Mouse (Mus musculus): Measurements from ENCODE around the gene Mgll. TPM values are rescaled to one million over a fixed set of nuclear protein-coding genes. Genes with fewer than 3 reads are reported as not detected.

The Mgll gene
- polyA plus RNA-seq, 1 experiment from 2014 or later: 6.5 TPM

- ATAC-seq (ENCODE audit: low FRiP score): no peak
- Histone ChIP-seq H3K4me3 (no peak overlapping the region), H3K4me2 (replicated peaks) (no peak overlapping the region), H3K9me3 (replicated peaks) (no peaks in the 10 kb centered on the region), H3K9ac (no peak overlapping the region), H3K4me1 (no peaks in the 10 kb centered on the region), H3K36me3 (no peaks in the 10 kb centered on the region), H3K27ac (no peak overlapping the region), H3K27me3 (no peaks in the 10 kb centered on the region)
- 84% methylated on average over 5 of the region's 5 CpGs for WGBS
Measured at GRCm38 (mm10) chr6:88703731-88704130, 20.5 kb upstream of the Mgll start.

DNA sequence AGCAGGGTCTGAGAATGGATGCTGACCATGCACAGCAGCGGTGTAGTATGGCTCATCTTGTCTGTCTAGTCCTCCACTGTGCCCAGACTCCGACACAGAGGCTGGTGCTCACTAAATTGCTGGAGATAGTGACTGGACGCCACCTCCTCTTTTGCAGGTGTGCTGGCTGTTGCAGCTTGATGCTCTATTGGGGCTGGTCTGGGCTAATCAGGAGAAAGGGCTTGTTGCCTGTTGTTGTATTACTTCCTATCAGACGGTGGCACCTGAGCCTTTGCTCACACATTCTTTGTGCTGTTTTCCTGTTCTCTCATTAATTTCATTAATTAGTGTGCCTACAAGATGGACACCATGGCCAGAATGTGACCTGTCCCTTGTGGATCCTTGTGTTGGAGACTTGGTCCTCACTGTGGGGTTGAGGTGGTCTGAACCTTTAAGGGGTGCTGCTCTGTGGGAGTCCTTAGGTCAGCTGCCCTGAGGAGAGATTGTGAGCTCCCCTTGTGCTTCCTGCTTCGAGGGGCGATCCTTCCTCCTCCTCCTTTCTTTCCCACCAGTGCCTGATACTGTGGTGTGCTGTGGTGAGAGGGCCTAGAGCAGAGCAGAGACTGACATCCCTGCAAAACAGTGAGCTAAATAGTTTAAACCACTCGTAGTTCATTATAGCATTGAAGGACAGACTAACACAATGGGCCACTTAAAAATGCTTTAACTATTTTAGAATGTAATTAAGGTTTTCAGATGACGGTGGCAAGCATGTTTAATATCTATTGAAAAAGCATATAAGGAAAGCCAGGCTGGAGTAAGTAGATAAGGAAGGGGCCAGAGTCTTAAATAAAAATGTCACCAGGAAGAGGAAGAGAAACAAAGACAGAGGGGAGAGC is 15.6 kb upstream of the Mgll start:
- Histone ChIP-seq H3K4me2 (replicated peaks) (no peak overlapping the region), H3K27ac (no peak overlapping the region), H3K9ac (no peak overlapping the region), H3K27me3 (no peaks in the 10 kb centered on the region), H3K4me3 (no peak overlapping the region), H3K4me1 (no peaks in the 10 kb centered on the region), H3K9me3 (replicated peaks) (no peaks in the 10 kb centered on the region), H3K36me3 (no peaks in the 10 kb centered on the region)
- WGBS: 79% methylated on average over 8 of the region's 8 CpGs
- ATAC-seq (ENCODE audit: low FRiP score): no peak

DNA sequence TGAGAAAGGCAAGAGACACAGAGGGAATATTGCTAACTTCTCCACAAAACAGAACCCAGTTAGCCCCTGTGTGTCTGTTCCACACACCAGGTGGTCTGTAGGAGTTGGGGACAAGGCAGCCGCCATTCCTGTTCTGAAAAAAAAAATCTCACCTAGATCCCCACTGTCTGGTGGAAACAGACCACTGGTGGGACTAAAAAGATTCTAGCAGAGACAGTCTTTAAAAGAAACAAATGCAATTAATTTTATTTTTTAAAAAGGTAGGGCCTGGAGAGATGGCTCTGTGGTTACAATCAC is 15.0 kb upstream of the Mgll start:
- Histone ChIP-seq H3K27me3 (no peaks in the 10 kb centered on the region), H3K9ac (no peak overlapping the region), H3K4me3 (no peak overlapping the region), H3K4me1 (no peaks in the 10 kb centered on the region), H3K4me2 (replicated peaks) (no peak overlapping the region), H3K27ac (no peak overlapping the region), H3K9me3 (replicated peaks) (no peaks in the 10 kb centered on the region), H3K36me3 (no peaks in the 10 kb centered on the region)
- 85% methylated on average over 1 of the region's 1 CpGs for WGBS
- no peak for ATAC-seq (ENCODE audit: low FRiP score)

DNA sequence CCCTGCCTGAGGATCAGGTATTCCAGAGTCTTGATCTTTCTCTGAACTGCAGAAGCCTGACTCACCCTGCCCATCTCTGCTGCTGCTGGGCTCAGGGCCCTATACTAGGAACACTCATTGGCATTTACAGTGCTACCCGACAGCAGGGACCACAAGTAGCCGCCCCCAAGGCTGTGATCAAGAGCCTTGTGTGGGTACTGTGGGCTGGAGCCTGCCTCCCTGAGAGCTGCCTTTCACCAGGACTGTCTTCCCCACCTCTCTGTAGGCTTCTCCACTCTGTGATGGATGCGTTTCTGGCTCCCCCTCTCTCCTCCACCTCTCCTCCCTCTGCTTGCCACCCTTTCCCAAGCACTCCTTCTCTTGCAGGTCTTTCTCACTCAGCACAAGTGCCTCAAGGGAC is 12.9 kb upstream of the Mgll start:
- Histone ChIP-seq H3K27ac (no peak overlapping the region), H3K4me2 (replicated peaks) (no peak overlapping the region), H3K9ac (no peak overlapping the region), H3K36me3 (no peaks in the 10 kb centered on the region), H3K4me3 (no peak overlapping the region), H3K4me1 (peaks cover 7% of the 10 kb centered on the region; the same call in 1 of the 2 replicates), H3K9me3 (replicated peaks) (no peaks in the 10 kb centered on the region), H3K27me3 (no peaks in the 10 kb centered on the region)
- 75% methylated on average over 3 of the region's 3 CpGs for WGBS
- no peak for ATAC-seq (ENCODE audit: low FRiP score)

GRCm38 (mm10) chr6:88712083-88712482 is 12.1 kb upstream of the Mgll start:
- Histone ChIP-seq H3K9ac (no peak overlapping the region), H3K9me3 (replicated peaks) (no peaks in the 10 kb centered on the region), H3K4me2 (replicated peaks) (no peak overlapping the region), H3K4me3 (no peak overlapping the region), H3K4me1 (peaks cover 7% of the 10 kb centered on the region; the same call in 1 of the 2 replicates), H3K27ac (no peak overlapping the region), H3K27me3 (no peaks in the 10 kb centered on the region), H3K36me3 (no peaks in the 10 kb centered on the region)
- no peak for ATAC-seq (ENCODE audit: low FRiP score)
- WGBS: 87% methylated on average over 4 of the region's 4 CpGs

DNA sequence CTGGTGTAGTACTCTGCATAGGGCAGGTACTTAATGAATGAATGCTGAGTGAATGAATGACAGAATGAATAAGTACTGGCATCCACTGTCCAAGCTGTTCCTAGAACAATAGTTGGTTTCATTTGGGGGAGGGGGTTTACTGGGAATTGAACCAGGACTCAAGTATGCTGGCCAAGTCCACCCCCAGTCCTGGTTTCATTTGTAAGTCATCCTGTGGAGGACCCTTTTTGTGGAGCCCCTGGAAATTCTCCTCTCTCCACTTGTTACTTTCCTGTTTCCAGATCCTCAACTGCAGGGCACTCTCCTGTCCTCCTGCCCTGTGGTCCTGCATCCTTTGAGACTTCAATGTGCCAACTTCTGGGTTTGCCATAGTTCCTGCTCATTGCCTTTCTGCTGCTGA is 10.9 kb upstream of the Mgll start:
- peaks cover 7% of the 10 kb centered on the region; the same call in 1 of the 2 replicates for H3K4me1 ChIP-seq
- no peak overlapping the region for H3K4me2 ChIP-seq (replicated peaks)
- no peak for ATAC-seq (ENCODE audit: low FRiP score)
- no peak overlapping the region for H3K4me3 ChIP-seq
- no peaks in the 10 kb centered on the region for H3K36me3 ChIP-seq
- H3K9ac ChIP-seq: no peak overlapping the region
- no peak overlapping the region for H3K27ac ChIP-seq
- no peaks in the 10 kb centered on the region for H3K9me3 ChIP-seq (replicated peaks)
- no peaks in the 10 kb centered on the region for H3K27me3 ChIP-seq

DNA sequence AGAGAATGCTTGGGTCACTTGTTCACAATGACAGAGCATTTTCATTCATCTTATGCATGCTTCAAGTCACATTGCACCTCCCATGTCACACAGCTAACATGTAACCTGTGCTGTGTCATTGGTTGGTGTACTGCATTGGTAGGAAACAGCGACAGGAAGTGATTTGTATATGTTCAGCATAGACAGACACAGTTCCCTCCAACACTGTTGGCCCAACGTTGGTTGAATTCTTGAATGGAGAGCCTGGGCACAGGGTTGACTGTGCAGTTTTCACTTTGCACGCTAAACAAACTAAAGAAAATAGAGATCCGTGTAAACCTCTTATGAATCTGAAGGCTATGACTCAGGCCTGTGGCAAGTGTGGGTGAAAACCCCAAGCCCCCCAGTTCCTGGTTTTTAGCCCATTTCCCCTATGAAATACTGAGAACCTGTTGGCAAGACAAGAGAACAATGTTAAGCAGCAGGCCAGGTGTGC is 10.0 kb upstream of the Mgll start:
- Histone ChIP-seq H3K4me3 (no peak overlapping the region), H3K4me2 (replicated peaks) (no peak overlapping the region), H3K9me3 (replicated peaks) (no peaks in the 10 kb centered on the region), H3K4me1 (peaks cover 7% of the 10 kb centered on the region; the same call in 1 of the 2 replicates), H3K27ac (no peak overlapping the region), H3K27me3 (no peaks in the 10 kb centered on the region), H3K36me3 (no peaks in the 10 kb centered on the region), H3K9ac (no peak overlapping the region)
- no peak for ATAC-seq (ENCODE audit: low FRiP score)
- 90% methylated on average over 4 of the region's 4 CpGs for WGBS

GRCm38 (mm10) chr6:88715378-88715781 is 8.8 kb upstream of the Mgll start:
- ATAC-seq (ENCODE audit: low FRiP score): no peak
- Histone ChIP-seq H3K36me3 (no peaks in the 10 kb centered on the region), H3K4me3 (no peak overlapping the region), H3K9ac (no peak overlapping the region), H3K27ac (0 out of 2 replicates have a peak overlapping the region, but pooled peaks have one; percentile 12), H3K9me3 (replicated peaks) (no peaks in the 10 kb centered on the region), H3K4me2 (replicated peaks) (no peak overlapping the region), H3K27me3 (no peaks in the 10 kb centered on the region), H3K4me1 (peaks cover 7% of the 10 kb centered on the region; the same call in 1 of the 2 replicates)
- 51% methylated on average over 9 of the region's 9 CpGs for WGBS

- H3K27me3 ChIP-seq: no peaks in the 10 kb centered on the region
- no peak overlapping the region for H3K4me3 ChIP-seq
- no peaks in the 10 kb centered on the region for H3K36me3 ChIP-seq
- H3K27ac ChIP-seq: 0 out of 2 replicates have a peak overlapping the region, but pooled peaks have one; percentile 12
- H3K9ac ChIP-seq: no peak overlapping the region
- 65% methylated on average over 5 of the region's 5 CpGs for WGBS
- no peak for ATAC-seq (ENCODE audit: low FRiP score)
- no peaks in the 10 kb centered on the region for H3K9me3 ChIP-seq (replicated peaks)
- H3K4me2 ChIP-seq (replicated peaks): no peak overlapping the region
- peaks cover 7% of the 10 kb centered on the region; the same call in 1 of the 2 replicates for H3K4me1 ChIP-seq
Measured at GRCm38 (mm10) chr6:88715966-88716365, 8.2 kb upstream of the Mgll start.

DNA sequence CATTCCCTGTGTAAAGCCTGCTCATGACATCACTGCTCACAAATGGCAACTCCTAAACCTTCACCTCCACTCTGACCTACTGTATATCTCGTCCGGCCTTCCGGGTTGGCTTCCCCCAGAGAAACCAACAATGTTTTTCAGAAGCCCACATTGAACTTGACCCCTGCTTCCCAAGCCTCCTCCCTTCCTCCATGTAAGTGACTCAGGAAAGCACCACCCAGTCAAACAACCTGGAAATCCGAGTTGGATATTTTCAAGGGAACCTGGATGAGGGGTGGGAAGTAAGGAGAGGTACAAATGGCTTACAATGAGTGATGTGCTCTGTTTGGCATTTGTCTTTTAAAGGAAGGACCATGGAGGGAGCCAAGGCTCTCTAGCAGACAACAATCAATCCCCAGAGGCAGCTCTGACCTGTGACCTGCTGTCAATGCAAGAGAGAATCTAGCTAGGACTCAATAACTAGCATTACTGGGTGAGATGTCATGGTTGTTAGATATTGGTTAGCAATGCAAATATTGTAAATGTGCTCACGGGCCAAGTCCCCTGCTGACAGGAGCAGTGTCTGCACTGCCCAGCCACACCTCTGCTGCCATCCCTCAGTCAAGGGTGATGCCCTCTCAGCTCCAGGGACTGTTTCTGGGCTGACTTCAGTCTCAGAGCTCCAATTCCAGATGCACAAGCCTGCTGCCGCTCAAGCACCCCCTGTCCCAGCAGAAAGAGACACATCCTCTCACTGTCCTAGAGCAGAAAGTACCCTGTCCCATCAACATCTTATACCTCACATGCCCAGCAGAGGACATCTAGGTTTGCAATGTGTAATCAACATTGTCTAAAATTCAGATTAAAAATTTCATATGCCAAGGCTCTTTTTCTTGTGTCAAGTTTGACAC is 6.8 kb upstream of the Mgll start:
- no peak overlapping the region for H3K4me2 ChIP-seq (replicated peaks)

DNA sequence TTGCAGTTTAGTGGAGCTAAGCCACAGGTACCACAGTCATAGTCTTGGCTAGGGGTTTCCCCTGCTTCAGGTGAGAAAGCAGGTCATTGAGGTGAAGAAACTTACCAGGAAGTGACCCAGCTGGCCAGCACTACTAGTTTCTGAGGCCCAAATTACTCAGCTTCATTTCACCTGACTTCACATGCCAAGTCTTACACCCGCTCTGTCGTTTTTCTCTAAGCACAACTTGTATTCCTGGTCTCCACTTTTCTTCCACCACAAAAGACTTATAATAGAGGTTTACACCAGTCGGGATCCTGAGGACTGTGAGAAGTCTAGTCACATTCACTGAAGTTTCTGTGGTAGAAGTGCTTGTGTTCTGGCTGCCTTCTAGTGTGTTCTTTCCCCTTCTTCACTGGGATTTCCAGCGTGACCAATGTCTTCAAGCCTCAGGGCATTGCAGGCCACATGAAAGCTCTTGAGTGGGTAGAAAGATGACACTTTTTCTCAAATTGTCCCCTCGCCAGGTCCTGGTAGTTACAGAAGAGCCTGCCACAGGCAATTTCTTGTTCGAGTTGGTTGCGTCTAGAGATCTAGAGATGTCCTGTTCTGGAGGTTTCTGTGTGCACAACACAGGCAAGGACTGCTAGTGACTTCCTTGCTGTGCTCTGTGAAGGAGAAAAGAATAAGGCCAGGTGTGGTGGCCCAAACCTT is 6.0 kb upstream of the Mgll start:
- Histone ChIP-seq H3K9me3 (replicated peaks) (no peaks in the 10 kb centered on the region), H3K36me3 (no peaks in the 10 kb centered on the region), H3K4me3 (no peak overlapping the region), H3K4me1 (peaks cover 7% of the 10 kb centered on the region; the same call in 1 of the 2 replicates), H3K9ac (no peak overlapping the region), H3K27ac (no peak overlapping the region), H3K27me3 (peaks cover 12% of the 10 kb centered on the region), H3K4me2 (replicated peaks) (no peak overlapping the region)
- no peak for ATAC-seq (ENCODE audit: low FRiP score)
- 88% methylated on average over 7 of the region's 7 CpGs for WGBS

More for the DNA sequence above, 6.8 kb upstream of the Mgll start:
- 0 out of 2 replicates have a peak, but pooled peaks cover 4% of the 10 kb centered on the region for H3K27me3 ChIP-seq
- 59% methylated on average over 6 of the region's 6 CpGs for WGBS
- ATAC-seq (ENCODE audit: low FRiP score): no peak
- H3K9ac ChIP-seq: no peak overlapping the region
- no peak overlapping the region for H3K4me3 ChIP-seq
- H3K9me3 ChIP-seq (replicated peaks): no peaks in the 10 kb centered on the region
- no peaks in the 10 kb centered on the region for H3K36me3 ChIP-seq
- peaks cover 7% of the 10 kb centered on the region; the same call in 1 of the 2 replicates for H3K4me1 ChIP-seq
- H3K27ac ChIP-seq: no peak overlapping the region

DNA sequence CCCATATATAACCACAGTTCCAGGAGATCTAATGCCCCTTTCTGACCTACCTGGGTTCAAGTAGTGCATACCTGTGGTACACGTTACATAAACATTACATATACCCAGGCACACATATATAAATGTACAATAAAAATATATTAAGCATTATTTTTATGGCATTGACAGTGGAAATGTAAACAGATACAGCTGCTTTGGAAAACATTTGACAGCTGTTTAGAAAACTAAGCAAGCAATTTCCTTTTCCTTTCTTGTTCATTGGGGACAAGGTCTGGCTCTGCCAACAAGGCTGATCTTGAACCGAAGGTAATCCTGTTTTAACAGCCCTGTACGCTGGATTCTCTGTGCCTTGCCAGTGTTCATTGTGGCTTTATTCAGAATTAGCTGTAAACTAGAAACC is 3.2 kb upstream of the Mgll start:
- Histone ChIP-seq H3K4me2 (replicated peaks) (no peak overlapping the region), H3K36me3 (no peaks in the 10 kb centered on the region), H3K4me1 (peaks cover 5% of the 10 kb centered on the region; the same call in 1 of the 2 replicates), H3K9me3 (replicated peaks) (no peaks in the 10 kb centered on the region), H3K4me3 (no peak overlapping the region), H3K27ac (no peak overlapping the region), H3K9ac (no peak overlapping the region), H3K27me3 (peaks cover 29% of the 10 kb centered on the region)
- 84% methylated on average over 3 of the region's 3 CpGs for WGBS
- ATAC-seq (ENCODE audit: low FRiP score): no peak
